18 mouse cellular contexts compared by ENCODE assay signal in genomic region chr16:75465420-75465975, GRCm38 (mm10).
A peak's percentile ranks its signal among the peaks of the same experiment; 100 is the strongest.
DNase-seq lines count a peak whose midpoint lies in the region; ATAC-seq and TF ChIP-seq lines count a peak whose summit lies in the region.
"Had no signal": no experiment of that assay in that cellular context is flagged by ENCODE, and none has a peak within 500 bp of the region (broad histone marks: within the 10 kb centered on the region; RNA-seq: fewer than 3 reads in every experiment).

No protein-coding gene starts in this region.

- no peak for TF ChIP-seq CTCF in forebrain, postnatal 0 days (IDR thresholded peaks at IDR 0.05; ENCODE audit: low read depth)

- H3K36me3 ChIP-seq in forebrain, postnatal 0 days (ENCODE audit: insufficient read depth) = no peaks in the 10 kb centered on the region
- no peaks in the 10 kb centered on the region for H3K36me3 ChIP-seq in forebrain, embryonic 11.5 days (ENCODE audit: control insufficient read depth, insufficient read depth, low read length)
- H3K36me3 ChIP-seq: embryonic facial prominence, embryonic 10.5 days; heart, embryonic 15.5 days; hindbrain, embryonic 13.5 days had no signal

- DNase-seq in forebrain, postnatal 0 days = no peak
- DNase-seq in forebrain, embryonic 11.5 days (ENCODE audit: low spot score) = no peak
- DNase-seq in left cerebral cortex, postnatal 14 days (ENCODE audit: low spot score in 2 of 2) = peak; percentile 6 to 48
- no peak for DNase-seq in left cerebral cortex, adult 11 months (ENCODE audit: low spot score)
- DNase-seq in 416B (ENCODE audit: low read depth) = peak; percentile 15
- peak; percentile 14 to 29 for DNase-seq in frontal cortex, postnatal 36 days (ENCODE audit: low spot score in 2 of 2)
- DNase-seq: adrenal gland, postnatal 25 days; cerebellum, adult 2 months; cerebellum, postnatal 10 days; gastrocnemius, postnatal 14 days; heart, adult 2 months; heart, postnatal 14 days had no signal

- H3K9ac ChIP-seq in forebrain, postnatal 0 days = no peak overlapping the region
- H3K9ac ChIP-seq in forebrain, embryonic 11.5 days (ENCODE audit: low read length) = no peak overlapping the region
- H3K9ac ChIP-seq: heart, embryonic 15.5 days; hindbrain, embryonic 13.5 days had no signal

- H3K4me3 ChIP-seq in forebrain, postnatal 0 days (ENCODE audit: low read depth, low read length) = no peak overlapping the region
- no peak overlapping the region for H3K4me3 ChIP-seq in forebrain, embryonic 11.5 days (ENCODE audit: low read depth, low read length)
- H3K4me3 ChIP-seq: embryonic facial prominence, embryonic 10.5 days; heart, adult 2 months; heart, embryonic 15.5 days; hindbrain, embryonic 13.5 days had no signal

- intact Hi-C loops in left cerebral cortex, postnatal 14 days (cut with DNase I) = no loop called here

- no peaks in the 10 kb centered on the region for H3K9me3 ChIP-seq in forebrain, postnatal 0 days (ENCODE audit: low read length)
- no peaks in the 10 kb centered on the region for H3K9me3 ChIP-seq in forebrain, embryonic 11.5 days (ENCODE audit: control insufficient read depth, low read length)
- H3K9me3 ChIP-seq: embryonic facial prominence, embryonic 10.5 days; heart, embryonic 15.5 days; hindbrain, embryonic 13.5 days had no signal

- no peak overlapping the region for H3K27ac ChIP-seq in forebrain, postnatal 0 days (ENCODE audit: low read depth, low read length)
- no peak overlapping the region for H3K27ac ChIP-seq in forebrain, embryonic 11.5 days (ENCODE audit: low read depth, low read length)
- H3K27ac ChIP-seq: embryonic facial prominence, embryonic 10.5 days; heart, adult 2 months; heart, embryonic 15.5 days; hindbrain, embryonic 13.5 days; hindbrain, postnatal 0 days had no signal

- no peak overlapping the region for H3K4me2 ChIP-seq in forebrain, postnatal 0 days (ENCODE audit: low read depth)
- no peak overlapping the region for H3K4me2 ChIP-seq in forebrain, embryonic 11.5 days (ENCODE audit: low read depth, low read length, severe bottlenecking)
- H3K4me2 ChIP-seq: heart, embryonic 11.5 days; heart, embryonic 15.5 days; hindbrain, embryonic 13.5 days had no signal

- H3K27me3 ChIP-seq in forebrain, postnatal 0 days (ENCODE audit: insufficient read depth, low read length) = no peaks in the 10 kb centered on the region
- H3K27me3 ChIP-seq in forebrain, embryonic 11.5 days (ENCODE audit: control insufficient read depth, insufficient read depth, low read length) = no peaks in the 10 kb centered on the region
- H3K27me3 ChIP-seq: heart, embryonic 15.5 days; hindbrain, embryonic 13.5 days had no signal

- no peaks in the 10 kb centered on the region for H3K4me1 ChIP-seq in forebrain, postnatal 0 days (ENCODE audit: insufficient read depth)
- H3K4me1 ChIP-seq in forebrain, embryonic 11.5 days (replicated peaks; ENCODE audit: control insufficient read depth, insufficient read depth, low read length) = no peaks in the 10 kb centered on the region
- H3K4me1 ChIP-seq: embryonic facial prominence, embryonic 10.5 days; heart, embryonic 15.5 days; hindbrain, embryonic 13.5 days had no signal

- WGBS in forebrain, postnatal 0 days = 81% methylated on average over 6 of the region's 6 CpGs
- WGBS in forebrain, embryonic 11.5 days = 88% methylated on average over 6 of the region's 6 CpGs

- 0 out of 2 replicates have a peak, but pooled peaks have one; percentile 20 for ATAC-seq in forebrain, postnatal 0 days
- no peak for ATAC-seq in forebrain, embryonic 11.5 days (replicated peaks; ENCODE audit: low FRiP score)
- ATAC-seq: forebrain, embryonic 14.5 days; hindbrain, postnatal 0 days had no signal

Comparison
In these comparisons a context has a peak if more than half of its experiments do, and no peak if none do; other contexts are left out.
1. DNase-seq: peak in left cerebral cortex, postnatal 14 days (2 of 2), 416B (single experiment) and frontal cortex, postnatal 36 days (2 of 2); none in forebrain, postnatal 0 days (single experiment), forebrain, embryonic 11.5 days (single experiment) and left cerebral cortex, adult 11 months (single experiment).